Mouse (Mus musculus): ENCODE measurements around the gene Foxk1.

DNA sequence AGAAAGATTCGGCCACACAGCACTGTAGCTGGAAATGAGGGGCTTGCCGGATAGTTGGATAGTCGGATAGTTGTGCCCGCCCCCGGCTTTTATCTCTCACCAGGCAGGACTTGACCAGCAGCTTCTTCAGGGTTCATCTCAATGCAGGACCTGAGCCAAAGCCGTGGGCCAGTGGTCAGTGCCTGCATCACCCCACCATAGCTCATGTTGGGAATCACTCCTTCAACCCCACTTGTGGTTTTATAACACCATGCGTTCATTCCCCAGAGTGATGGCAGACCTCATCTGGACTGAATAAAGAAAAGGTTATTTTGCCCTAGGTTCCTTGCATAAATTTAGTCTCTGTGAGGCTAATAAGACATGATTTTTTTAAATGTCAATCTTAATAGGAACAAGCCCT is 9.1 kb downstream of the Foxk1 start:
- no peak for TF ChIP-seq CTCF (conservative IDR thresholded peaks at IDR 0.05; ENCODE audit: insufficient read depth, insufficient read length, low read depth, low read length)
- no peak for TF ChIP-seq POLR2A (IDR thresholded peaks at IDR 0.05; ENCODE audit: low read depth, low read length)

All from kidney, adult 2 months (tissue).